Mouse (Mus musculus) G1E-ER4 (cell line): ENCODE data around the gene Gnas. TPM values are rescaled to one million over a fixed set of nuclear protein-coding genes. Genes with fewer than 3 reads are reported as not detected.

Experiments
- GATA1 ChIP-seq: IDR thresholded peaks from one replicate; pipeline ENCODE4 v1.8.0; 2012; ENCODE audit warnings: low read length, inconsistent platforms
- polyA plus RNA-seq: library from polyadenylated mRNA; stranded (reverse); fragments of >175 nt; gene quantifications from 2 replicates; pipeline ENCODE4 v1.2.3, GENCODE M21; 2012

Gene Gnas
- polyA plus RNA-seq, 1 experiment, result 929 TPM

DNA sequence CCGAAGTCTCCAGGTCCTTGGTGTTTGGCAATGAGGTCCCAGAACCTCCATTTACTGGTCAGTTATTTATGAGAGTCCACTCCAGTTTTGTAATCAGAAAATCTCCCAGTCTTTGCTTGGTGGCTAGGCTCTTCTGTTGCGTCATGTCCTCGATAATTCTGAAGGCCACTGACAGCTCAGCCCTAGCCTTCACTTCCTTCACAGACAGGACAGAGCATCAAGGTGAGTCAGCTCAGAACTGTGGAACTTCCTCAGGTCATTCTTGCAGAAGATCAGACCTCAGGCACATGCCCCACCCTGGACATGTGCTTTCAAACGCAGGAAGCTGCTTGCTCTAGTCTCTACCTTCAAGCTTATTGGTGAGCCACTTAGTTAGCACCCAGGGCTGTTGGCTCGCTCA, 109.3 kb downstream of the Gnas start:
- no peak for TF ChIP-seq GATA1

Other genes starting within 250 kb of the Gnas start
- gene Stx16, start 208.0 kb upstream of the Gnas start, polyA plus RNA-seq, result 43.3 and 74.3 TPM in 2 replicates
- 265 and 282 TPM in 2 replicates for gene Npepl1, start 174.0 kb upstream of the Gnas start, polyA plus RNA-seq
- 0.33 and 0.42 TPM in 2 replicates for gene Gm20721, start 62.4 kb downstream of the Gnas start, polyA plus RNA-seq
- 68.3 and 70.6 TPM in 2 replicates for gene Nelfcd, start 131.5 kb downstream of the Gnas start, polyA plus RNA-seq
- gene Ctsz, start 154.7 kb downstream of the Gnas start, polyA plus RNA-seq, result 34.8 and 42.1 TPM in 2 replicates
- 0.05 TPM in 1 of 2 replicates, not detected in the other for gene Tubb1, start 166.4 kb downstream of the Gnas start, polyA plus RNA-seq
- gene Atp5e, start 179.8 kb downstream of the Gnas start, polyA plus RNA-seq, result 1.6 and 2.3 TPM in 2 replicates
- gene Prelid3b, start 188.8 kb downstream of the Gnas start, polyA plus RNA-seq, result 35.2 and 51.9 TPM in 2 replicates